Mouse (Mus musculus): ENCODE data around the gene Gm5797.
"Not testable (repeated sequence)": the region's sequence is repeated elsewhere in the genome, so short reads cannot be mapped to it uniquely, and the experiment has no call there.

Gene Gm5797

GRCm38 (mm10) chr14:7332295-7332694, at the start of gene Gm5797:
Gene Gm5797, minus strand, starts transcription at chr14:7332395.
- not testable (repeated sequence) for DNase-seq (ENCODE audit: low spot score)

- not testable (repeated sequence) for DNase-seq (ENCODE audit: low spot score)
Measured at GRCm38 (mm10) chr14:7365034-7365433, 32.8 kb upstream of the Gm5797 start, which contains the start of gene Gm8374. Gene Gm8374, minus strand, starts transcription at chr14:7365134.

DNA sequence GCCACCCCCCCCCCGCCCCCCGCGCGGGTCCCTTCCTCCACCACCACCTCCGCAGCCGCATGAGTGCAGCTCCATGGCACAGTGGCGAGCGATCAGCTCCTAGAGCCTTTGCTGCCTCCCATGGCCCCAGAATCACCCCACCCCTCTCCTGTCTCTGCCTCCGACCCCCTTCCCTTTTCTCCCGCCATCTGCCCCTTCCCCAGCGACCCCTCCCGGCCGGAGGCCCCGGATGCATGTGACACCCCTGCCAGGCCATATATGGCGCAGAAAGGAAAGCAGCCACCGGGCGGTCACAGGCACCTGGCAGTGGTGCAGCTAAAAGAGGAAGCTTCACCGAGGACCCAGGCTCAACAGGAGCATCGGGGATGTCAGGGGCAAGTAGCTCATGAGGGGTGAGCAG, 17.1 kb downstream of the Gm5797 start:
- DNase-seq (ENCODE audit: low spot score) = not testable (repeated sequence)

GRCm38 (mm10) chr14:7314661-7315060, 17.5 kb downstream of the Gm5797 start, which contains the start of gene Gm3739:
Gene Gm3739, minus strand, starts transcription at chr14:7315049.
- not testable (repeated sequence) for DNase-seq (ENCODE audit: low spot score)

All from ovary, postnatal 14 days (tissue).